Mouse (Mus musculus): ENCODE measurements around the gene Kdelr2. TPM values are rescaled to one million over a fixed set of nuclear protein-coding genes. Genes with fewer than 3 reads are reported as not detected.
A peak's percentile ranks its signal among the peaks of the same experiment; 100 is the strongest.

Kdelr2 gene
- polyA plus RNA-seq, 1 experiment from 2014 or later = 196 TPM

- H3K27me3 ChIP-seq (ENCODE audit: control insufficient read depth, insufficient read depth, low read length) = no peaks in the 10 kb centered on the region
- no peak overlapping the region for H3K27ac ChIP-seq (ENCODE audit: low read depth, low read length)
- DNase-seq (ENCODE audit: low spot score) = no peak
- no peak for ATAC-seq (replicated peaks; ENCODE audit: low FRiP score)
- H3K36me3 ChIP-seq (ENCODE audit: control insufficient read depth, insufficient read depth, low read length) = no peaks in the 10 kb centered on the region; the same call in 1 of the 2 replicates
- H3K4me2 ChIP-seq (ENCODE audit: low read depth, low read length, severe bottlenecking) = no peak overlapping the region
- H3K4me1 ChIP-seq (replicated peaks; ENCODE audit: control insufficient read depth, insufficient read depth, low read length) = peaks cover 4% of the 10 kb centered on the region; the same call in 1 of the 2 replicates
- H3K9ac ChIP-seq (ENCODE audit: low read length) = no peak overlapping the region
- 94% methylated on average over 9 of the region's 9 CpGs for WGBS
- no peaks in the 10 kb centered on the region for H3K9me3 ChIP-seq (ENCODE audit: control insufficient read depth, low read length)
- no peak overlapping the region for H3K4me3 ChIP-seq (ENCODE audit: low read depth, low read length)
Measured at GRCm38 (mm10) chr5:143406548-143406947, 2.9 kb downstream of the Kdelr2 start.

DNA sequence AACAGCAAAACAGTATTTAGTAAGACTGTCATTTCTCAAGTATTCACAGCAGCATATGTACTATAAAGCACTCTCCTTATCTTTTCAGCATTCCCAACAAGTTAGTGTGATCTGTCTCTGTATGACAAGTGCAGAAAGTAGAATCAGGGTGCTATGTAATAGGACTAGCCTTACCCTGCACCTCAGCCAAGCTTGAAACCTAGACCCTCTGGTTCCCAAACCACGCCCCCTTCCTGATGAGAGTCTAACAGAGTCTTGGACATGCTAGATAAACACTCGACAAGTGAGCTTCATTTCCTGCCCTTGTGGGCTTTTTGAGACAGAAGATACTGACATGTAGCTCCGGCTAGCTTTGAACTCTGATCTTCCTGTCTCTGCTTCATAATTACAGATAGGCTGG, 5.6 kb downstream of the Kdelr2 start:
- H3K4me2 ChIP-seq (ENCODE audit: low read depth, low read length, severe bottlenecking) = no peak overlapping the region
- no peak for ATAC-seq (replicated peaks; ENCODE audit: low FRiP score)
- H3K9me3 ChIP-seq (ENCODE audit: control insufficient read depth, low read length) = no peaks in the 10 kb centered on the region
- H3K4me1 ChIP-seq (replicated peaks; ENCODE audit: control insufficient read depth, insufficient read depth, low read length) = peaks cover 4% of the 10 kb centered on the region; the same call in 1 of the 2 replicates
- 84% methylated on average over 3 of the region's 3 CpGs for WGBS
- H3K9ac ChIP-seq (ENCODE audit: low read length) = no peak overlapping the region
- H3K27ac ChIP-seq (ENCODE audit: low read depth, low read length) = no peak overlapping the region
- H3K27me3 ChIP-seq (ENCODE audit: control insufficient read depth, insufficient read depth, low read length) = no peaks in the 10 kb centered on the region
- H3K36me3 ChIP-seq (ENCODE audit: control insufficient read depth, insufficient read depth, low read length) = peaks cover 2% of the 10 kb centered on the region
- no peak for DNase-seq (ENCODE audit: low spot score)
- no peak overlapping the region for H3K4me3 ChIP-seq (ENCODE audit: low read depth, low read length)

DNA sequence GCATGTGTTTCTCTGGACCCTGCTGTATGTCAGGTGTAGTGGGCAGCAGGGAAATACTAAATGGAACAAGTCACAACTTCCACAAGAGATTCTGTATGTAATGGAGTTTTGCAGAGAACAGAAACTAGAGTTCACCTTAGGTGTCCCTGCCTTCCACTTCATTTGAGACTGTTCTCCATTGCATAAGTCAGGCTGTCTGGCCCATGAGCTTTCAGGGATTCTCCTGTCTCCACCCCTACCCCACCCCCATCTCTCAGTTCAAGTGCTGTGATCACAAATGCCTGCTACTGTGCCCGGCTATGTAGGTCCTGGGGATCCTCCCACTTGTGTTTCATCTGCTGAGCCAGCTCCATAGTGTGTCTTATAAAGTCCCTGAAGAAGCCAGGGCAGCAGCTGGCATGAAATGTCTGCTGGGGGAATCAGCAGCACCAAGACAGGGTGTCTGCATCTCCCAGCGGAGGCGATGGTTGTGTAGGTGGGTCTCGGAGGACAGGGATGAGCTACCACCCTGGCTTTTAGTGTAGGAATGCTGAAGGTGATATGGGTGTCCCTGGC, 7.3 kb downstream of the Kdelr2 start:
- H3K36me3 ChIP-seq (ENCODE audit: control insufficient read depth, insufficient read depth, low read length) = peaks cover 2% of the 10 kb centered on the region
- H3K4me1 ChIP-seq (replicated peaks; ENCODE audit: control insufficient read depth, insufficient read depth, low read length) = no peaks in the 10 kb centered on the region
- H3K9ac ChIP-seq (ENCODE audit: low read length) = no peak overlapping the region
- 96% methylated on average over 4 of the region's 4 CpGs for WGBS
- H3K27me3 ChIP-seq (ENCODE audit: control insufficient read depth, insufficient read depth, low read length) = no peaks in the 10 kb centered on the region
- H3K9me3 ChIP-seq (ENCODE audit: control insufficient read depth, low read length) = no peaks in the 10 kb centered on the region
- no peak overlapping the region for H3K27ac ChIP-seq (ENCODE audit: low read depth, low read length)
- no peak for ATAC-seq (replicated peaks; ENCODE audit: low FRiP score)
- no peak overlapping the region for H3K4me3 ChIP-seq (ENCODE audit: low read depth, low read length)
- DNase-seq (ENCODE audit: low spot score) = no peak
- H3K4me2 ChIP-seq (ENCODE audit: low read depth, low read length, severe bottlenecking) = no peak overlapping the region

DNA sequence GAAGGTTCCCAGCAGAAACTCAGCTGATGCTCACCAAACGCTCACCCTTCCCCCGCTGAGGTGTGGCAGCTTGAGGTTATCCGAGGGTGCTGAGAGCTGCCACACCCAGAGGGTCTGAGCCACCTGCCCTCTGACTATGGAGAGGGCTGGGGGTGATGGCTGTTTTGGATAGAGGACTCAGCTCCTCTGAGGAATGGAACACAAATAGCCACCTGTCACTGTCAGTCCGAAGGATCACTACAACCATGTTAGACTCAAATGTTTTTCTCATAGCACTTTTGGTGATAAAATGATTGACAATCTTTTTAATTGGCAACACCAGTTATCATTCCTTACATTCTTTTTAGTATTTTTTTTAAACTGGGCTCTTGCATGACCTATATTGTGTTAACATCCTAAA, 17.8 kb downstream of the Kdelr2 start:
- H3K27me3 ChIP-seq (ENCODE audit: control insufficient read depth, insufficient read depth, low read length) = no peaks in the 10 kb centered on the region
- H3K9me3 ChIP-seq (ENCODE audit: control insufficient read depth, low read length) = no peaks in the 10 kb centered on the region; the same call in 1 of the 2 replicates
- H3K27ac ChIP-seq (ENCODE audit: low read depth, low read length) = no peak overlapping the region
- H3K9ac ChIP-seq (ENCODE audit: low read length) = no peak overlapping the region
- H3K36me3 ChIP-seq (ENCODE audit: control insufficient read depth, insufficient read depth, low read length) = peaks cover 7% of the 10 kb centered on the region; the same call in 1 of the 2 replicates
- no peaks in the 10 kb centered on the region for H3K4me1 ChIP-seq (replicated peaks; ENCODE audit: control insufficient read depth, insufficient read depth, low read length)
- DNase-seq (ENCODE audit: low spot score) = no peak
- no peak for ATAC-seq (replicated peaks; ENCODE audit: low FRiP score)
- WGBS = 88% methylated on average over 4 of the region's 4 CpGs
- no peak overlapping the region for H3K4me3 ChIP-seq (ENCODE audit: low read depth, low read length)
- no peak overlapping the region for H3K4me2 ChIP-seq (ENCODE audit: low read depth, low read length, severe bottlenecking)

GRCm38 (mm10) chr5:143422990-143423389, 19.4 kb downstream of the Kdelr2 start:
- Histone ChIP-seq H3K9me3 (ENCODE audit: control insufficient read depth, low read length) (no peaks in the 10 kb centered on the region), H3K36me3 (ENCODE audit: control insufficient read depth, insufficient read depth, low read length) (peaks cover 4% of the 10 kb centered on the region; the same call in 1 of the 2 replicates)

DNA sequence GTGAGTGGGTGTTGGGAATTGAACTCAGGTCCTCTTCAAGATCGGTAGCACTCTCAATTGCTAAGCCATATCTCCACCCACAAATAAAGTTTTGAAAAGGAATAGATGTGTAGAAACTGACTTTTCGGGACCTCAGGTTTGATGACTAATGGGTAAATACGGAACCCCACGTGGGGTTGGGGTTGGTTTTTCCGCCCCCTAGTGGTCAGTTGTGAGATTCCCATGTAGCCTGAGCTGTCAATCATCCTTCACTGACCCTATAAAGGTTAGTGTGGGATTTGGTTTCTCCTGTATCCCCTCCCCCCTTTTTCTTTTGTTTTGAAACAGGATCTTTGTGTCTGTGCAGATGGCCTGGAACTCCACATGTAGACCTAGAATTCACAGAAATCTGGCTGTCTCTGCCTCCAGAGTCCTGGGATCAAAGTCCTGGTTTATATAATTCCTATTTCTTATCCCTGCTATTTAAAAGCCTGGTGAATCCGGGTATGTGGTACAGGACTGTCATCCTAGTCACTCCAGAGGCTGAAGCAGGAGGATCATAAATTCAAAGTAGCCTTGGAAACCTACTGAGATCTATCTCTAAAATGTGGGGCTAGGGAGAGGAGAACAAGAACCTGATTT, 20.4 kb downstream of the Kdelr2 start:
- peak; percentile 70; the same call in 1 of the 2 replicates for ATAC-seq (replicated peaks; ENCODE audit: low FRiP score)

More at GRCm38 (mm10) chr5:143422990-143423389, 19.4 kb downstream of the Kdelr2 start:
- Histone ChIP-seq H3K4me2 (ENCODE audit: low read depth, low read length, severe bottlenecking) (no peak overlapping the region), H3K27ac (ENCODE audit: low read depth, low read length) (no peak overlapping the region), H3K27me3 (ENCODE audit: control insufficient read depth, insufficient read depth, low read length) (no peaks in the 10 kb centered on the region), H3K9ac (ENCODE audit: low read length) (no peak overlapping the region), H3K4me3 (ENCODE audit: low read depth, low read length) (no peak overlapping the region), H3K4me1 (replicated peaks; ENCODE audit: control insufficient read depth, insufficient read depth, low read length) (no peaks in the 10 kb centered on the region)
- WGBS = 89% methylated on average over 4 of the region's 4 CpGs
- DNase-seq (ENCODE audit: low spot score) = no peak
- ATAC-seq (replicated peaks; ENCODE audit: low FRiP score) = no peak

DNA sequence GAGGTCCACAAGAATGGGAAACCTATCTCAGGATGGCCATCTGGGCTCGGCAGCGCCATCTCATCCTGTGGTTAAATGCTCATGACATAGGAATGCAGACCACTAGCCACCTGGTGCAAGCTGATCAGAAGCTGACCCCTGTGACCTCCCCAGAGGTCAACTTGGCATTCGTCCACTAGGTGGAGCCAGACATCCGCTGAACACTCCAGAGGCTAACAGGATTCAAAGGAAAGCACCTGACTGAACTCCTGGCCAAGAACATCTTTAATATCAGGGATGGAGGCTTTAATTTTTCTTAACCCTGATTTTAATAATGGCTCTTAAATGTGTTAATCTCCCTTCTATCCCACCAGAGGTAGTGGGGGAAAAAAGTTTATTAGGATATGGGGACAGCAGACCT, 30.8 kb downstream of the Kdelr2 start:
- no peak overlapping the region for H3K4me2 ChIP-seq (ENCODE audit: low read depth, low read length, severe bottlenecking)
- ATAC-seq (replicated peaks; ENCODE audit: low FRiP score) = no peak
- no peak overlapping the region for H3K4me3 ChIP-seq (ENCODE audit: low read depth, low read length)
- H3K36me3 ChIP-seq (ENCODE audit: control insufficient read depth, insufficient read depth, low read length) = no peaks in the 10 kb centered on the region
- no peaks in the 10 kb centered on the region for H3K27me3 ChIP-seq (ENCODE audit: control insufficient read depth, insufficient read depth, low read length)
- WGBS = 9% methylated on average over 4 of the region's 4 CpGs
- no peaks in the 10 kb centered on the region for H3K9me3 ChIP-seq (ENCODE audit: control insufficient read depth, low read length)
- H3K4me1 ChIP-seq (replicated peaks; ENCODE audit: control insufficient read depth, insufficient read depth, low read length) = no peaks in the 10 kb centered on the region
- no peak overlapping the region for H3K9ac ChIP-seq (ENCODE audit: low read length)
- H3K27ac ChIP-seq (ENCODE audit: low read depth, low read length) = no peak overlapping the region
- peak; percentile 81 for DNase-seq (ENCODE audit: low spot score)

More for the DNA sequence above, 20.4 kb downstream of the Kdelr2 start:
- Histone ChIP-seq H3K27ac (ENCODE audit: low read depth, low read length) (no peak overlapping the region), H3K9me3 (ENCODE audit: control insufficient read depth, low read length) (no peaks in the 10 kb centered on the region), H3K4me2 (ENCODE audit: low read depth, low read length, severe bottlenecking) (no peak overlapping the region), H3K4me3 (ENCODE audit: low read depth, low read length) (no peak overlapping the region), H3K36me3 (ENCODE audit: control insufficient read depth, insufficient read depth, low read length) (peaks cover 4% of the 10 kb centered on the region; the same call in 1 of the 2 replicates), H3K27me3 (ENCODE audit: control insufficient read depth, insufficient read depth, low read length) (no peaks in the 10 kb centered on the region), H3K4me1 (replicated peaks; ENCODE audit: control insufficient read depth, insufficient read depth, low read length) (no peaks in the 10 kb centered on the region), H3K9ac (ENCODE audit: low read length) (no peak overlapping the region)
- 38% methylated on average over 6 of the region's 6 CpGs for WGBS
- DNase-seq (ENCODE audit: low spot score) = peak; percentile 76

GRCm38 (mm10) chr5:143441298-143441697, 37.7 kb downstream of the Kdelr2 start:
- 83% methylated on average over 3 of the region's 3 CpGs for WGBS
- Histone ChIP-seq H3K36me3 (ENCODE audit: control insufficient read depth, insufficient read depth, low read length) (no peaks in the 10 kb centered on the region), H3K9ac (ENCODE audit: low read length) (no peak overlapping the region), H3K27ac (ENCODE audit: low read depth, low read length) (no peak overlapping the region), H3K9me3 (ENCODE audit: control insufficient read depth, low read length) (no peaks in the 10 kb centered on the region), H3K4me1 (replicated peaks; ENCODE audit: control insufficient read depth, insufficient read depth, low read length) (no peaks in the 10 kb centered on the region), H3K27me3 (ENCODE audit: control insufficient read depth, insufficient read depth, low read length) (no peaks in the 10 kb centered on the region), H3K4me3 (ENCODE audit: low read depth, low read length) (no peak overlapping the region), H3K4me2 (ENCODE audit: low read depth, low read length, severe bottlenecking) (no peak overlapping the region)
- ATAC-seq (replicated peaks; ENCODE audit: low FRiP score) (no peak), DNase-seq (ENCODE audit: low spot score) (no peak)

GRCm38 (mm10) chr5:143441753-143442152, 38.1 kb downstream of the Kdelr2 start:
- H3K9me3 ChIP-seq (ENCODE audit: control insufficient read depth, low read length) = no peaks in the 10 kb centered on the region
- H3K27me3 ChIP-seq (ENCODE audit: control insufficient read depth, insufficient read depth, low read length) = no peaks in the 10 kb centered on the region
- no peak overlapping the region for H3K27ac ChIP-seq (ENCODE audit: low read depth, low read length)
- H3K4me2 ChIP-seq (ENCODE audit: low read depth, low read length, severe bottlenecking) = no peak overlapping the region
- H3K4me1 ChIP-seq (replicated peaks; ENCODE audit: control insufficient read depth, insufficient read depth, low read length) = no peaks in the 10 kb centered on the region
- WGBS = 91% methylated on average over 12 of the region's 12 CpGs
- no peak overlapping the region for H3K4me3 ChIP-seq (ENCODE audit: low read depth, low read length)
- no peak for ATAC-seq (replicated peaks; ENCODE audit: low FRiP score)
- no peaks in the 10 kb centered on the region for H3K36me3 ChIP-seq (ENCODE audit: control insufficient read depth, insufficient read depth, low read length)
- no peak overlapping the region for H3K9ac ChIP-seq (ENCODE audit: low read length)
- DNase-seq (ENCODE audit: low spot score) = no peak

All from forebrain, embryonic 11.5 days (tissue).